Mouse (Mus musculus) kidney, embryonic 15.5 days (tissue): Measurements from ENCODE around the gene Pon1. TPM values are rescaled to one million over a fixed set of nuclear protein-coding genes. Genes with fewer than 3 reads are reported as not detected.
A peak's percentile ranks its signal among the peaks of the same experiment; 100 is the strongest.

Source experiments
- ATAC-seq: fragments of 200-750 bp; cut with Nextera tagmentation; replicated peaks from 2 replicates; pipeline ENCODE4 v1.8.0; 2017; ENCODE audit warnings: moderate TSS enrichment; ENCODE audit not compliant: low FRiP score
- H3K27ac ChIP-seq: fragments of 300-500 bp; sonication (generic); 2 replicates; pipeline ENCODE4 v1.5.1; 2015; ENCODE audit warnings: mild to moderate bottlenecking, inconsistent platforms
- H3K27me3 ChIP-seq: fragments of 300-500 bp; sonication (generic); 2 replicates; pipeline ENCODE4 v1.6.1; 2015; ENCODE audit warnings: inconsistent platforms
- H3K36me3 ChIP-seq: fragments of 300-500 bp; sonication (generic); 2 replicates; pipeline ENCODE4 v1.6.1; 2015; ENCODE audit warnings: inconsistent platforms
- H3K4me1 ChIP-seq: fragments of 300-500 bp; sonication (generic); 2 replicates; pipeline ENCODE4 v1.6.1; 2015; ENCODE audit warnings: inconsistent platforms
- H3K4me2 ChIP-seq: fragments of 300-500 bp; sonication (generic); 2 replicates; pipeline ENCODE4 v1.6.1; 2015; ENCODE audit warnings: moderate library complexity, mild to moderate bottlenecking, inconsistent platforms
- H3K4me3 ChIP-seq: fragments of 300-500 bp; sonication (generic); replicated peaks from 2 replicates; pipeline ENCODE4 v1.5.1; 2015; ENCODE audit warnings: mild to moderate bottlenecking, inconsistent platforms
- H3K9ac ChIP-seq: fragments of 300-500 bp; sonication (generic); 2 replicates; pipeline ENCODE4 v1.6.1; 2015; ENCODE audit warnings: mild to moderate bottlenecking, inconsistent platforms
- H3K9me3 ChIP-seq: fragments of 300-500 bp; sonication (generic); replicated peaks from 2 replicates; pipeline ENCODE4 v1.6.1; 2016; ENCODE audit warnings: inconsistent platforms
- WGBS: fragments of 180-500 bp; shearing (Covaris S2); methylation state at CpG from one replicate; pipeline ENCODE4 v1.1.7; 2015; ENCODE audit warnings: mixed read lengths; 5-methylcytosine and 5-hydroxymethylcytosine counted together
- polyA plus RNA-seq: library from polyadenylated mRNA; unstranded; fragments of >200 nt; fragmentation: Nextera tagmentation; extraction: Ambion mirVana; gene quantifications from 2 replicates; pipeline ENCODE4 v1.2.1, GENCODE M21; 2015

The Pon1 gene
- polyA plus RNA-seq, 1 experiment from 2014 or later = not detected

- Histone ChIP-seq H3K4me2 (no peak overlapping the region), H3K4me1 (peaks cover 17% of the 10 kb centered on the region), H3K4me3 (no peak overlapping the region), H3K27ac (no peak overlapping the region), H3K9me3 (no peaks in the 10 kb centered on the region), H3K9ac (no peak overlapping the region), H3K36me3 (peaks cover 21% of the 10 kb centered on the region), H3K27me3 (no peaks in the 10 kb centered on the region)
- WGBS = 84% methylated on average over 6 of the region's 6 CpGs
- ATAC-seq = no peak
Measured at GRCm38 (mm10) chr6:5154786-5155185, 39.0 kb downstream of the Pon1 start.

DNA sequence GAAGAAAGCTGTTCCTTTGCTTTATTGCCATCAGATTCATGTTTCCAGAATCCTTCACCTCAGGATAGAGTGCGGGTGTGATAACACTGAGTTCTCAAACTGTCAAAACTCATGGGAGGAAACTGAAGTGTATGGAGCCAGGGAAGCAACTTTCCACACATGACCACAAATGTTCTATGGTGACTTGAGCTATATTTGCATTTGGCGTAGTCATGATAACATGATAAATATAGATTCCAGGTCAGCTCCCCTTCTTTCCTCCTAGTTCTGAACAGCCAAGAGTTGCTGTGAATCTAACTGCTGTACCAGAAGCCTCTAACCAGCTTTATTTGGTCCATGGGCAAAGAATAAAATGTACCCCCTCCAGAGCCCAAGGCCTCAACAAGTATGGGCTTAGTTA lies 41.6 kb downstream of the Pon1 start:
- 56% methylated on average over 2 of the region's 2 CpGs for WGBS
- H3K4me3 ChIP-seq = no peak overlapping the region

GRCm38 (mm10) chr6:5151171-5151570 lies 42.6 kb downstream of the Pon1 start:
- Histone ChIP-seq H3K27ac (peak overlapping the region; percentile 32; the same call in 1 of the 2 replicates), H3K4me2 (no peak overlapping the region), H3K27me3 (no peaks in the 10 kb centered on the region), H3K9me3 (no peaks in the 10 kb centered on the region), H3K4me3 (no peak overlapping the region), H3K36me3 (peaks cover 3% of the 10 kb centered on the region), H3K4me1 (peaks cover 17% of the 10 kb centered on the region), H3K9ac (no peak overlapping the region)
- 57% methylated on average over 4 of the region's 4 CpGs for WGBS
- 0 out of 2 replicates have a peak, but pooled peaks have one; percentile 34 for ATAC-seq

More for the DNA sequence above, 41.6 kb downstream of the Pon1 start:
- Histone ChIP-seq H3K36me3 (peaks cover 3% of the 10 kb centered on the region), H3K4me2 (no peak overlapping the region), H3K9ac (no peak overlapping the region), H3K27ac (no peak overlapping the region), H3K4me1 (peaks cover 17% of the 10 kb centered on the region), H3K9me3 (no peaks in the 10 kb centered on the region), H3K27me3 (no peaks in the 10 kb centered on the region)
- no peak for ATAC-seq

- Histone ChIP-seq H3K36me3 (no peaks in the 10 kb centered on the region; the same call in 1 of the 2 replicates), H3K27me3 (no peaks in the 10 kb centered on the region), H3K27ac (no peak overlapping the region), H3K4me1 (peaks cover 17% of the 10 kb centered on the region), H3K4me2 (no peak overlapping the region), H3K9ac (no peak overlapping the region), H3K9me3 (no peaks in the 10 kb centered on the region), H3K4me3 (no peak overlapping the region)
- 70% methylated on average over 2 of the region's 2 CpGs for WGBS
- no peak for ATAC-seq
Measured at GRCm38 (mm10) chr6:5149941-5150340, 43.8 kb downstream of the Pon1 start.

GRCm38 (mm10) chr6:5147488-5148142 lies 46.1 kb downstream of the Pon1 start:
- H3K4me3 ChIP-seq = no peak overlapping the region
- ATAC-seq = no peak
- H3K9ac ChIP-seq = no peak overlapping the region
- peaks cover 17% of the 10 kb centered on the region for H3K4me1 ChIP-seq
- H3K4me2 ChIP-seq = no peak overlapping the region
- H3K36me3 ChIP-seq = no peaks in the 10 kb centered on the region
- 77% methylated on average over 13 of the region's 13 CpGs for WGBS
- H3K27ac ChIP-seq = no peak overlapping the region
- no peaks in the 10 kb centered on the region for H3K27me3 ChIP-seq
- H3K9me3 ChIP-seq = no peaks in the 10 kb centered on the region

- 0 out of 2 replicates have a peak overlapping the region, but pooled peaks have one; percentile 25 for H3K27ac ChIP-seq
- H3K27me3 ChIP-seq = no peaks in the 10 kb centered on the region
- 41% methylated on average over 9 of the region's 9 CpGs for WGBS
- no peak overlapping the region for H3K9ac ChIP-seq
- H3K4me3 ChIP-seq = no peak overlapping the region
- H3K9me3 ChIP-seq = no peaks in the 10 kb centered on the region
- 0 out of 2 replicates have a peak, but pooled peaks cover 6% of the 10 kb centered on the region for H3K36me3 ChIP-seq
- H3K4me2 ChIP-seq = peak overlapping the region; percentile 27; the same call in 1 of the 2 replicates
- peaks cover 29% of the 10 kb centered on the region for H3K4me1 ChIP-seq
- peak; percentile 85 for ATAC-seq
Measured at GRCm38 (mm10) chr6:5139666-5140065, 54.1 kb downstream of the Pon1 start.

DNA sequence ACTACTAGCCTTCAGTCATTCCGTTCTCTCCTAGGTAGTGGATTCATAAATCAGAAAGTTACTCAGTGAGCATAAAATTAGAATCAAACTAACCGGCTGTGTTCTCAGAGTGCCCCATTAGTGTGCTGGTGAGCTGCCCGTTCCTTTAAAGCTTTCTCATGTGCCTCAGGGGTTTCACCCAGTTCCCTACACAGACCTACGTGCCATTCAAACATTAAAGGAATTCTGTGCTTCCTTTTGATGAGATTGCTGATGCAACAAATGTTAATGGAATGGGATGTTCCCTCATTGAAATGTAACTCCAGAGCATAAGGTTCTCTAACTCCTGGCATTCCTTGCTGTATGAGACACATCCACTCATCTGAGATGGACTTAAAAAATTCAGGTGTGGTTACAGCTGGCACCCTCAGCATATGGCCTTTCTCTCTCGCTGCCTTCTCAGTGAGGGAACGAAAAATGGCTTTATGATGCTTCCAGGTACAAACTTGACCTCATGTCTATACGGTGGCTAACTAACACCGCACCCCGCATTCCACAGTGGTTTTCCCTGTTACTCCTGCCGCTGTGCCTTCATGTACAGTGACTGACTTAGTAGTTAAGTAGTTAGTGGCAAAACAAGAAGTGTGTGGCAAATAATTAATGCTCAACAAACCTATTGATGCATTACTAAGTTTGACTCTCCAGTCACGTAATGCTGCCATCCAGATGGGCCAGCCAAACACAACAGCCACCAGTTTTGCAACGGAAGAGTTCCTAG lies 54.7 kb downstream of the Pon1 start:
- Histone ChIP-seq H3K4me1 (peaks cover 29% of the 10 kb centered on the region), H3K9me3 (no peaks in the 10 kb centered on the region), H3K36me3 (0 out of 2 replicates have a peak, but pooled peaks cover 9% of the 10 kb centered on the region), H3K27me3 (no peaks in the 10 kb centered on the region), H3K27ac (0 out of 2 replicates have a peak overlapping the region, but pooled peaks have one; percentile 25), H3K9ac (no peak overlapping the region), H3K4me3 (no peak overlapping the region), H3K4me2 (peak overlapping the region; percentile 27; the same call in 1 of the 2 replicates)
- 61% methylated on average over 12 of the region's 12 CpGs for WGBS
- ATAC-seq = peak; percentile 61

- Histone ChIP-seq H3K27me3 (no peaks in the 10 kb centered on the region), H3K4me1 (peaks cover 29% of the 10 kb centered on the region), H3K9me3 (no peaks in the 10 kb centered on the region), H3K36me3 (0 out of 2 replicates have a peak, but pooled peaks cover 9% of the 10 kb centered on the region), H3K4me2 (no peak overlapping the region), H3K4me3 (no peak overlapping the region), H3K9ac (no peak overlapping the region), H3K27ac (no peak overlapping the region)
- no peak for ATAC-seq
- WGBS = 57% methylated on average over 6 of the region's 6 CpGs
Measured at GRCm38 (mm10) chr6:5136046-5136445, 57.7 kb downstream of the Pon1 start.

DNA sequence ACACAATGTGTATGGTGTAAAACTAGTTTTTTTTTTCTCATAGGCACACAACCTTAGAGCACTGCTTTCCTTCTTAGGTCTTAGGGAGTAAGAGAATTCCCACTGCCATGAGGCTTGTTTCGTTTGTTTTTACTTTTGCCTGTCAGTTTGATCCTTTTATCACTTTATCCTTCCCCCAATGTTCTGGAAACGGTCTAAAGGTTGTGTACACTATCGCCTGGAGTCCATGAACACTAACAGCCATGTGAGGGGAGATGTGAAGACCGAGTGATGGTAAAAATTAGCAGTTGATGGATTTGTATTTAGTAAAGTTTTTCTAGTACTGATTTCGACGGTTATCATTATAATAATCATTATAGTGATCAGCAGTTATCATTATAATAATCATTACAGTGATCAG lies 58.8 kb downstream of the Pon1 start:
- Histone ChIP-seq H3K36me3 (0 out of 2 replicates have a peak, but pooled peaks cover 9% of the 10 kb centered on the region), H3K27ac (no peak overlapping the region), H3K4me1 (peaks cover 25% of the 10 kb centered on the region), H3K9ac (no peak overlapping the region), H3K27me3 (no peaks in the 10 kb centered on the region), H3K4me2 (no peak overlapping the region), H3K4me3 (no peak overlapping the region), H3K9me3 (no peaks in the 10 kb centered on the region)
- WGBS = 58% methylated on average over 6 of the region's 6 CpGs
- no peak for ATAC-seq

GRCm38 (mm10) chr6:5129364-5130093 lies 64.2 kb downstream of the Pon1 start:
- 85% methylated on average over 14 of the region's 14 CpGs for WGBS
- H3K9ac ChIP-seq = no peak overlapping the region
- no peaks in the 10 kb centered on the region for H3K27me3 ChIP-seq
- H3K36me3 ChIP-seq = 0 out of 2 replicates have a peak, but pooled peaks cover 2% of the 10 kb centered on the region
- no peak for ATAC-seq
- no peaks in the 10 kb centered on the region for H3K4me1 ChIP-seq
- no peak overlapping the region for H3K4me2 ChIP-seq
- H3K9me3 ChIP-seq = no peaks in the 10 kb centered on the region
- no peak overlapping the region for H3K4me3 ChIP-seq
- H3K27ac ChIP-seq = no peak overlapping the region

- Histone ChIP-seq H3K4me1 (no peaks in the 10 kb centered on the region), H3K4me2 (no peak overlapping the region), H3K36me3 (peaks cover 8% of the 10 kb centered on the region; the same call in 1 of the 2 replicates), H3K27me3 (no peaks in the 10 kb centered on the region), H3K9ac (no peak overlapping the region), H3K4me3 (no peak overlapping the region), H3K9me3 (no peaks in the 10 kb centered on the region), H3K27ac (no peak overlapping the region)
- 51% methylated on average over 3 of the region's 3 CpGs for WGBS
- no peak for ATAC-seq
Measured at GRCm38 (mm10) chr6:5120229-5120628, 73.5 kb downstream of the Pon1 start.
